9 mouse cellular contexts compared by ENCODE assay signal in the genomic region with DNA sequence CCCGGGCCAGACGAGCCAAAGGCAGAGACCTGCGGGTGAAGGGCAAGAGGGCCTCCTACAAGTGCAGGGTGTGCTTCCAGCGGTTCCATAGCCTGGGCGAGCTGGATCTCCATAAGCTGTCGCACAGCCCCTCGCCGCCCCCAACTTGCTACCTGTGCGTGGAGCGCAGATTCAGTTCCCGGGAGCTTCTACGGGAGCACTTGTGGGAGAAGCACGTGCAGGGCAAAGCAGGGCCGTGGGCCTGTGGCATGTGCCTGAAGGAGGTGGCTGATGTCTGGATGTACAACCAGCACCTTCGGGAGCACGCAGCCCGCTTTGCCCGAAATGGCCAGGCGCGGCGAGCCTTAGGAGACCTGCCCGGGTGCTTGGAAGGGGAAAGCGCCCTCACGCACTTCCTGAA. TPM values are rescaled to one million over a fixed set of nuclear protein-coding genes. Genes with fewer than 3 reads are reported as not detected.
DNase-seq lines count a peak whose midpoint lies in the region; ATAC-seq and TF ChIP-seq lines count a peak whose summit lies in the region.
"Had no signal": no experiment of that assay in that cellular context is flagged by ENCODE, and none has a peak within 500 bp of the region (broad histone marks: within the 10 kb centered on the region; RNA-seq: fewer than 3 reads in every experiment).

No protein-coding gene starts in this region.

- WGBS in heart, embryonic 13.5 days = 51% methylated on average over 24 of the region's 24 CpGs
- 58% methylated on average over 24 of the region's 24 CpGs for WGBS in forebrain, embryonic 13.5 days
- WGBS in liver, embryonic 14.5 days (ENCODE audit: insufficient replicate concordance) = 58% methylated on average over 24 of the region's 24 CpGs

- H3K36me3 ChIP-seq in heart, embryonic 13.5 days = no peaks in the 10 kb centered on the region
- no peaks in the 10 kb centered on the region for H3K36me3 ChIP-seq in ES-Bruce4 (ENCODE audit: control insufficient read depth, insufficient read depth, low read length, poor library complexity, severe bottlenecking)
- H3K36me3 ChIP-seq in forebrain, embryonic 13.5 days (ENCODE audit: poor library complexity, severe bottlenecking) = no peaks in the 10 kb centered on the region
- H3K36me3 ChIP-seq in liver, embryonic 14.5 days (replicated peaks; ENCODE audit: control insufficient read depth, insufficient read depth, low read depth) = no peaks in the 10 kb centered on the region
- H3K36me3 ChIP-seq: G1E had no signal

- TF ChIP-seq EP300 in ES-Bruce4 (IDR thresholded peaks at IDR 0.05; ENCODE audit: insufficient read depth, low read depth, low read length) = no peak
- TF ChIP-seq EP300 in liver, embryonic 14.5 days (IDR thresholded peaks at IDR 0.05; ENCODE audit: low read depth) = no peak

- H3K9me3 ChIP-seq in heart, embryonic 13.5 days = no peaks in the 10 kb centered on the region
- no peaks in the 10 kb centered on the region for H3K9me3 ChIP-seq in ES-Bruce4 (replicated peaks; ENCODE audit: control insufficient read depth, insufficient read depth, low read length, poor library complexity, severe bottlenecking)
- no peaks in the 10 kb centered on the region for H3K9me3 ChIP-seq in forebrain, embryonic 13.5 days (replicated peaks)
- H3K9me3 ChIP-seq in liver, embryonic 14.5 days (ENCODE audit: control insufficient read depth, low read length) = no peaks in the 10 kb centered on the region
- H3K9me3 ChIP-seq: G1E had no signal

- no peak for ATAC-seq in heart, embryonic 13.5 days (ENCODE audit: extremely low read depth, insufficient number of reproducible peaks, low FRiP score, low TSS enrichment)
- ATAC-seq in forebrain, embryonic 13.5 days = 0 out of 2 replicates have a peak, but pooled peaks have one; percentile 2
- ATAC-seq in liver, embryonic 14.5 days (ENCODE audit: insufficient read depth) = no peak

- DNase-seq in heart, postnatal 4 days = no peak
- DNase-seq in liver, embryonic 14.5 days (ENCODE audit: low read depth in 3 of 3, low spot score in 3 of 3) = no peak
- DNase-seq in MN1 (ENCODE audit: low spot score) = no peak
- no peak for DNase-seq in thymus, adult 18-20 months
- no peak for DNase-seq in spleen, adult 18-20 months

- H3K27ac ChIP-seq in heart, embryonic 13.5 days (replicated peaks) = no peak overlapping the region
- H3K27ac ChIP-seq in ES-Bruce4 (ENCODE audit: insufficient read depth, low read length) = no peak overlapping the region
- H3K27ac ChIP-seq in forebrain, embryonic 13.5 days = no peak overlapping the region
- H3K27ac ChIP-seq in liver, embryonic 14.5 days = no peak overlapping the region

- H3K27me3 ChIP-seq in heart, embryonic 13.5 days (replicated peaks) = peaks cover 63% of the 10 kb centered on the region
- no peaks in the 10 kb centered on the region for H3K27me3 ChIP-seq in ES-Bruce4 (ENCODE audit: control insufficient read depth, insufficient read depth, low read length, poor library complexity, severe bottlenecking)
- peaks cover 47% of the 10 kb centered on the region for H3K27me3 ChIP-seq in forebrain, embryonic 13.5 days
- H3K27me3 ChIP-seq in liver, embryonic 14.5 days (ENCODE audit: control insufficient read depth, insufficient read depth, low read length) = no peaks in the 10 kb centered on the region; the same call in 1 of the 2 replicates

- peak overlapping the region; percentile 81 for H3K4me2 ChIP-seq in heart, embryonic 13.5 days
- peak overlapping the region; percentile 68 for H3K4me2 ChIP-seq in forebrain, embryonic 13.5 days
- peak overlapping the region; percentile 73 for H3K4me2 ChIP-seq in liver, embryonic 14.5 days (ENCODE audit: low read depth)

- TF ChIP-seq POLR2A in ES-Bruce4 (IDR thresholded peaks at IDR 0.05; ENCODE audit: insufficient read depth, low read length) = no peak

- peak overlapping the region; percentile 77 for H3K9ac ChIP-seq in heart, embryonic 13.5 days
- peak overlapping the region; percentile 45 for H3K9ac ChIP-seq in ES-Bruce4 (ENCODE audit: low read depth, poor library complexity, severe bottlenecking)
- peak overlapping the region; percentile 57 for H3K9ac ChIP-seq in forebrain, embryonic 13.5 days
- peak overlapping the region; percentile 56 for H3K9ac ChIP-seq in liver, embryonic 14.5 days (replicated peaks)

- TF ChIP-seq CTCF in ES-Bruce4 (IDR thresholded peaks at IDR 0.05; ENCODE audit: low read depth, low read length) = no peak
- no peak for TF ChIP-seq CTCF in liver, embryonic 14.5 days (IDR thresholded peaks at IDR 0.05; ENCODE audit: low read depth)

- peak overlapping the region; percentile 56 for H3K4me3 ChIP-seq in heart, embryonic 13.5 days
- peak overlapping the region; percentile 45 for H3K4me3 ChIP-seq in ES-Bruce4 (ENCODE audit: low read depth, low read length)
- peak overlapping the region; percentile 42 for H3K4me3 ChIP-seq in forebrain, embryonic 13.5 days
- H3K4me3 ChIP-seq in liver, embryonic 14.5 days (ENCODE audit: insufficient read depth in 1 of 2, low read depth in 2 of 2, low read length in 2 of 2) = peak overlapping the region; percentile 44 to 51; a peak in 3 of 4 replicates

- peaks cover 20% of the 10 kb centered on the region for H3K4me1 ChIP-seq in heart, embryonic 13.5 days
- H3K4me1 ChIP-seq in ES-Bruce4 (ENCODE audit: control insufficient read depth, insufficient read depth, low read length) = no peaks in the 10 kb centered on the region
- H3K4me1 ChIP-seq in forebrain, embryonic 13.5 days = peaks cover 19% of the 10 kb centered on the region
- H3K4me1 ChIP-seq in liver, embryonic 14.5 days (replicated peaks; ENCODE audit: control insufficient read depth in 2 of 2, insufficient read depth in 2 of 2, low read length in 1 of 2) = peaks cover 7 to 11% of the 10 kb centered on the region in 2 experiments

RNA-seq across cellular contexts. Expression of gene Zfpm1, which starts 13.1 kb away (rescaled TPM):
- 3.8 TPM in 2 replicates for polyA plus RNA-seq in heart, embryonic 13.5 days (2015; fragmentation: Nextera tagmentation; extraction: Ambion mirVana)
- total RNA-seq in heart, postnatal 4 days (2021) = 10 to 100 TPM; 45.7 to 47.0 TPM
- polyA plus RNA-seq in ES-Bruce4 (2011; ENCODE audit: insufficient read depth, insufficient read length, low read depth, missing spikeins) = 15.5 and 16.8 TPM in 2 replicates
- 0.48 and 0.49 TPM in 2 replicates for polyA plus RNA-seq in forebrain, embryonic 13.5 days (2015; fragmentation: Nextera tagmentation; extraction: Ambion mirVana)
- 69.6 and 80.3 TPM in 2 replicates for polyA plus RNA-seq in liver, embryonic 14.5 days (2012; rRNA removed)
- 13.3 and 16.2 TPM in 2 replicates for polyA plus RNA-seq in liver, embryonic 14.5 days (2014; fragmentation: Nextera tagmentation; extraction: Ambion mirVana)
